Mouse (Mus musculus): ENCODE data around the gene Ankrd61.

Ankrd61 gene

GRCm38 (mm10) chr5:143897635-143898330 is at the start of gene Ankrd61:
Gene Ankrd61 (minus strand): TSS chr5:143897685.
- DNase-seq, result no peak

- no peak for DNase-seq
These were observed 46.0 kb upstream of the Ankrd61 start for GRCm38 (mm10) chr5:143943231-143944125.

- no peak for DNase-seq
These were observed 44.1 kb upstream of the Ankrd61 start for GRCm38 (mm10) chr5:143941588-143941987.

GRCm38 (mm10) chr5:143936156-143936555 is 38.7 kb upstream of the Ankrd61 start:
- no peak for DNase-seq

GRCm38 (mm10) chr5:143933875-143934274 is 36.4 kb upstream of the Ankrd61 start:
- no peak for DNase-seq

DNA sequence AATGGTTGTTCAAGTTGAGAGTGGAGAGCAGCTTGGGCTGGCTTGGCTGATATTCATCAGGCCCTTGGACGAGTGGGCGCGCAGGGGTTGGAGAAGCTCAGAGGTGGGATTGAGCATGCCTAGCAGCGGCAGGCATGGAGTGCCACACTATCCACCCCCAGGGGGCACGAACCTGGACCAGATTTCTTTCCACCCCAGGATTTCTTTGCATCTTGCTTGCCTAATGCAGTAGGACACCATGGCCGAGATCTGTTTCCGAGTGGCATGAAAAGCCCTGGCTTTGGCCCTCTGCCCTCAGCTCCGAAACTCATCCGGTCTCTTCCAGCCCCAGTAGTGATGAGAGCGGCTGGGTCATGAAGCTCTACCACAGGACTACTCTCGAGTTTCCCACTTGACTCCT is 35.9 kb upstream of the Ankrd61 start:
- no peak for DNase-seq

GRCm38 (mm10) chr5:143932831-143933230 is 35.3 kb upstream of the Ankrd61 start, which contains the start of gene Rsph10b:
Gene Rsph10b (plus strand): TSS chr5:143933035.
- DNase-seq, result peak; percentile 41

DNA sequence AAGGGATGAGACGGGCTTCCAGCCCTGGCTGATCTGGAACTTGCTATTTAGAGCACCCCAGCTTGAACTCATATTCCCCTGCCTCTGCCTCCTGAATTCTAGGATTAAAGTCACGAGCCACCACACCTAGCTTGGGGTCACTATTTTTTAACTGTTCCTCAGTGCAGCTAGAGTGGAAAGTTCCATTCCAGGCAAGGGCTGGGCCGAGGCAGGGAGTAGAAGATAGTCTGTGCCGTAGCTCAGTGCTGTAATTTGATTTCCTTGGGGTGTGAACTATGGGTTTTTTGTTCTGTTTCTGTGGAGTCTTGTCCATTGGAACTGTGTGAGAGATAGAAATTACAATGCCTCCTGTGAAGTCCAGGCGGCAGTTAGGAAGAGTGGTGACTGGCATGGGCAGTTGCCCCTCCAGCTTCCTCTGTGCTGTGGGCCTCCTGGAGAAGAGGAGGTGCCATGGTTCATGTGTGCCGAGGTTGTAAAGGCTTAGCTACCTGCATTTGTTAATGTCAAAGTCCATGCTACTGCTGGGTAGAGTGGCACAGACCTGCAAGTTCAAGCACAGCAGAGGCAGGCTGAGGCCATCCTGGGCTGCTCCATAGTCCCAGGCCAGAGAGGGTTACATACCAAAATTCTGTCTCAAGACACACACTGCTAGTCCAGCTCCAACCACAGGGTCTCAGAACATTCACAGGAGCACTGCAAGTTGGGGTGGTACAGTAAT is 34.5 kb upstream of the Ankrd61 start:
- no peak for DNase-seq

DNA sequence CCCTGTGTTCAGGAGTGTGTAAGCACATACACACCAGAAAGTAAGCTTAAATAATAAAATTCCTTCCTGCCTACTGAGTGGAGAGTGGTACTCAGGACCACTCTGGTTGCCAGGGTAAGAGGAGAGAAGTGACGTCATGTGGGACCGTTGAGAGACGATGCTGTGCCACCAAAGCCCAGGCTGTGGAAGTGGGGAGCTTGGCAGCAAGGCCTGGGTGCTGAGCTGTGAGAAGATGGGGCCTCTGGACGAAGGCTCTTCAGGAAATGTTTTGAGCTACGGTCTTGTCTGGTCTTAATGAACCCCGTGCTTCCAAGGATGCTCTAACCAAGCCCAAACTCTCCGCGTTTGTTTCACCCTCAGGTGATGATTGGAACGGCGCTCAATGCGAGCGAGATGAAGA is 33.2 kb upstream of the Ankrd61 start:
- no peak for DNase-seq

- DNase-seq, result no peak
These were observed 31.8 kb upstream of the Ankrd61 start for GRCm38 (mm10) chr5:143929291-143929690.

DNA sequence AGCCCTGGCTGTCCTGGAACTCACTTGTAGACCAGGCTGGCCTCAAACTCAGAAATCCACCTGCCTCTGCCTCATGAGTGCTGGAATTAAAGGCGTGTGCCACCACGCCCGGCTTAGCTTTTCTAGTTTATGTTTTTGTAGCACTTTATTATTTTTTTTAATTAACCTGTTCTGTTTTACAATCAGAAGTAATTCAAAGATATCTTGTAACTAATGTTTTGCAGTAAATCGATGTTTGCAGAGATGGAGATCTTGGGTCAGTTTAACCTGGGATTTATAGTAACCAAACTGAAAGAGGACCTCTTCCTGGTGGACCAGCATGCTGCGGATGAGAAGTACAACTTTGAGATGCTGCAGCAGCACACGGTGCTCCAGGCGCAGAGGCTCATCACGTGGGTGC is 30.4 kb upstream of the Ankrd61 start, which contains the start of gene Gm42421:
TSS of gene Gm42421 (plus strand) at position 301 of the 400 bp plus-strand sequence.
- no peak for DNase-seq

- DNase-seq, result no peak
These were observed 27.4 kb upstream of the Ankrd61 start for GRCm38 (mm10) chr5:143924781-143925452.

DNA sequence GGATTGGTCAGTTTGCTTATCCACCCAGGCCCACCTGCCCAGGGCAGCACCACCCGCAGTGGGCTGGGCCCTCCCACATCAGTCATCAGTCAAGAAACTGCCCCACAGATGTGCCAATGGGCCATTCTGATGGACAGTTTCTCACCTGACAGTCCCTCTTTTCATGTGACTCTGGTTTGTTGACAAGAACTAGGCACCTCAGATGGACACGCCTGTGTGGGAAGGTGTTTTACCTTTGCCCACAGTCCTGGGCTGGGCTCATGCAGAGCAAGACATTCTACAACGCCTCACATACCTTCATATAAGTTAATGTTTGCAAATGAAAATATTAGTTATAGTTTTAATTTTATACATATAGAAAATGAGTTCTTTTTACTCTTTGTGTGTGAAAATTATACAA is 20.6 kb upstream of the Ankrd61 start:
- DNase-seq, result no peak

DNA sequence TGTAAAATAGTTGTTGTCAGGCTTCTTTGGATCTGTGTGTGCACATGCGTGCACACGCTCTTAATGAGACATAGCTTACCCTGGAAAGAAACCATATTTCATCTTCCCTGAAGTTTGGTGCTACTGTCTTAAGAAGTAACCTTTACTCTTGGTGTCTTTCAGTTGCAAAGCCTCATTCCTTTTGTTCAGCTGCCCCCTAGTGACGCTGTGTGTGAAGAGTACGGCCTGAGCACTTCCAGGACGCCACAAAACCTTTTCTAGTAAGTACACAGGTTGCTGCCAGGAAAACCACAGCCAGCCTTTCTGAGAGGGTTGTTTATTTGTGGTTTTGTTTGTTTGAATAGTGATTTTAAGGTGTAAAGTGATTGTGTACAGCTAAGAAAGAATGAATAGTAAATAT is 19.9 kb upstream of the Ankrd61 start:
- DNase-seq, result peak; percentile 74

DNA sequence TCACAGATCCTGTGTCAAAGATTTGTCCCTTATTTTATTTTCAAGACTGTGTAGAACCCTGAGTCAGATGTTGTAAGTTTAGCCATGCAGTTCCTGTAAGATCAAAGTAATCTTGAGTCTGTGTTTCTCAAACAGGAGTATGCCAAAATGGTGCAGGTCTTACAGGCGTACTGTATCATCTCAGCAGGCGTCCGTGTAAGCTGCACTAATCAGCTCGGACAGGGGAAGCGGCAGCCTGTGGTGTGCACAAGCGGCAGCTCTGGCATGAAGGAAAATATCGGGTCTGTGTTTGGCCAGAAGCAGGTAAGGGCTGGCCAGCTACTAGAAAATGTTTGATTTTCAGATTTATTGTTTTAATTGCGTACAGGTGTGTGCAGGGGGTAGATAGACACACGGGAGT is 18.7 kb upstream of the Ankrd61 start:
- DNase-seq, result no peak

DNA sequence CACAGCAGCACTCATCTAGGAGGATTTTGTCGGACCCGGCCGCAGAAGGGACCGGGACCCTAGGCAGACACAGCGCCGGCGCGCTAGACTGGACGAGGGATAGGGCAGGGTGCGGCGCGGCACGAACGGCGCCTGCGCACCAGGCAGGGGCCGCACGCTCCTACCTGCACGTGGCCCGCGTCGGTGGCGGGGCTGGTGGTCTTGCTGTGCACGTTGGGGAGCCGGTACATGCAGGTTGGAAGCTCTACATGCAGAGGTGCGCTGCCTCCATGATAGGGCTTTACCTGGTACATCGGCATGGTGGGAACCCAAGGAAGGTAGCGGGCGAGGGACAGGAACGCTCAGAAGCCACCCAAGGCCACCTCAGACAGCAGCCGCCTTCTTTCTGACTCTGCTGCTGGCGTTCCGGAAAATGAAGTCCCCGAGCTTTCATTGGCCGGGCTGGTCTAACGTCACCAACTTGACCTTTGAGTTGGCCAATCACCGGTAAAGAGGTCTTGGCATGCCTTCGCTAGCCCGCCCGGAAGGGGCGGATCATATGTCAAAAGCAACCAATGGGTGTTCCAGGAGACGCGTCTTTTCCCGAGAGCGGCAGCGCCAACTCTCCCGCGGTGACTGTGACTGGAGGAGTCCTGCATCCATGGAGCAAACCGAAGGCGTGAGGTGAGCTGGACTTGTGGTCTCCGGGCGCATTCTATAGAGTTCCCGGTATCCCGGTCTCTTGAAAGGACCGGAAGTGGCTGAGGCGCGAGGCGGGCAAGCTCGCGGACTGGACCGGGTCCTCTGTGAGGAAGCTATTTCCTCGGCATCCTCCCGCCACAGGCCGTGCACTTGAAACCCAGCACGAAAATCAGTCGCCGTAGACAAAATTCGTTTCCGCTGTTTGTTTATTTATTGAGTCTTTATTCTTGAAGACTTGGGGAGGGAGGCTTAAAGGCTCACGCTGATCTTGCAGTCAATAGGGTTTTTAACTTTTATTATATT is 12.2 kb upstream of the Ankrd61 start, which contains the start of the genes Aimp2 and Pms2:
TSS of gene Aimp2 (minus strand) at position 431 of the 984 bp plus-strand sequence.
TSS of gene Pms2 (plus strand) at position 548 of the 984 bp plus-strand sequence.
- DNase-seq, result peak; percentile 95

GRCm38 (mm10) chr5:143908926-143909325 is 11.4 kb upstream of the Ankrd61 start:
- no peak for DNase-seq

DNA sequence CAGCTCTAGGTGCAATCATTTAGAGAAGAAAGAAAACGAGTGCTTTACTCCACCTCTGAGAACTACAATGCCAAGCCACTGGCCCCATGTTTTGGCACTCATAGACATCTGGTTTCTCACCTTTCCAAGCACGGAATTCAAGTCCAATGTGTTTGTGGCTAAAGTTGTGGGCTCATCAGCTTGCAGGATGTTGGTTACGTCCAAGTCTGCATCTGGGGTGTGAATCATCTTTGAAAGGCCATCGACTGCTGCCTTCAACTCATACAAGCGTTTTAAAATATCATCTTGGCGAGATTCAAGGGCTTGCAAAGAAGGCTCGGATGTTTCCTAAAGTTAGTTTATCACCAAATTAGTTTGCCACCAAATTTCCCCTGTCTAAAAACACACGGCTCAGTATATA is 8.9 kb upstream of the Ankrd61 start:
- DNase-seq, result no peak

- no peak for DNase-seq
These were observed 6.3 kb upstream of the Ankrd61 start for GRCm38 (mm10) chr5:143903813-143904212.

- DNase-seq, result peak; percentile 11
These were observed 4.6 kb upstream of the Ankrd61 start for GRCm38 (mm10) chr5:143902111-143902510.

GRCm38 (mm10) chr5:143893396-143893795 is 4.1 kb downstream of the Ankrd61 start:
- DNase-seq, result no peak

All from lung, postnatal 14 days (tissue).